Mouse (Mus musculus) MEL (cell line): ENCODE measurements at regions not wholly inside any gene's neighbourhood (a gene's known extent, or its start where the extent isn't known, plus 50 kb on each side); places are given as distances from the start of the nearest gene placed in this dataset.

ENCODE experiments used
- DNase-seq: peaks from one replicate; pipeline ENCODE4 v3.0.0; 2011; ENCODE audit warnings: low read depth, low spot score
- H3K27ac ChIP-seq: 2 replicates; pipeline ENCODE4 v1.5.1; 2012; ENCODE audit warnings: low read depth, mild to moderate bottlenecking, control low read depth, low read length, moderate library complexity; ENCODE audit not compliant: control insufficient read depth
- H3K27me3 ChIP-seq, 2 experiments: fragments of 150-350 bp in 1 of 2; sonication (generic) in 1 of 2; 2 replicates each; pipeline ENCODE4 v1.6.1; 2012; ENCODE audit warnings: low read length in 2 of 2, mild to moderate bottlenecking in 2 of 2, improper control_type of control experiment in 1 of 2, moderate library complexity in 1 of 2; ENCODE audit not compliant: insufficient read depth in 2 of 2, control insufficient read depth in 1 of 2
- H3K36me3 ChIP-seq, 2 experiments: 2 replicates each; pipeline ENCODE4 v1.6.1; 2012 to 2014; ENCODE audit warnings: low read length in 2 of 2, improper control_type of control experiment in 1 of 2, inconsistent platforms in 1 of 2, mild to moderate bottlenecking in 1 of 2; ENCODE audit not compliant: insufficient read depth in 2 of 2, control insufficient read depth in 1 of 2
- H3K4me1 ChIP-seq, 2 experiments: fragments of 150-350 bp in 1 of 2; sonication (generic) in 1 of 2; 2 replicates each; pipeline ENCODE4 v1.6.1; 2012; ENCODE audit warnings: low read length in 2 of 2, improper control_type of control experiment in 1 of 2, mild to moderate bottlenecking in 1 of 2; ENCODE audit not compliant: insufficient read depth in 2 of 2, control insufficient read depth in 1 of 2
- H3K4me3 ChIP-seq, 2 experiments: fragments of 150-350 bp in 1 of 2; sonication (generic) in 1 of 2; 2 replicates each; pipeline ENCODE4 v1.5.1; 2012; ENCODE audit warnings: low read depth in 2 of 2, low read length in 2 of 2, mild to moderate bottlenecking in 2 of 2, moderate library complexity in 2 of 2, control low read depth in 1 of 2, improper control_type of control experiment in 1 of 2; ENCODE audit not compliant: control insufficient read depth in 1 of 2, insufficient read depth in 1 of 2
- H3K79me2 ChIP-seq: 2 replicates; pipeline ENCODE4 v1.6.1; 2012; ENCODE audit warnings: mild to moderate bottlenecking, low read length, moderate library complexity; ENCODE audit not compliant: control insufficient read depth, poor library complexity, insufficient read depth
- H3K9ac ChIP-seq: 2 replicates; pipeline ENCODE4 v1.6.1; 2012; ENCODE audit warnings: low read depth, mild to moderate bottlenecking, control low read depth, low read length, moderate library complexity; ENCODE audit not compliant: control insufficient read depth, poor library complexity, severe bottlenecking
- H3K9me3 ChIP-seq: fragments of 150-350 bp; sonication (generic); replicated peaks from 2 replicates; pipeline ENCODE4 v1.6.1; 2012; ENCODE audit warnings: mild to moderate bottlenecking, low read length, improper control_type of control experiment, moderate library complexity; ENCODE audit not compliant: insufficient read depth
- BHLHE40 ChIP-seq: IDR thresholded peaks from 2 replicates; pipeline ENCODE4 v1.6.1; 2012; ENCODE audit warnings: low read depth, mild to moderate bottlenecking, inconsistent platforms, low read length, improper control_type of control experiment, borderline replicate concordance
- E2F4 ChIP-seq: IDR thresholded peaks from 2 replicates; pipeline ENCODE4 v1.6.1; 2011; ENCODE audit warnings: low read depth, low read length, improper control_type of control experiment, borderline replicate concordance
- ELF1 ChIP-seq: IDR thresholded peaks from 2 replicates; pipeline ENCODE4 v1.6.1; 2014; ENCODE audit warnings: low read depth, mild to moderate bottlenecking, inconsistent platforms, low read length, improper control_type of control experiment, moderate library complexity
- EP300 ChIP-seq, 2 experiments: IDR thresholded peaks; 2 replicates each; pipeline ENCODE4 v1.6.1; 2011; ENCODE audit warnings: improper control_type of control experiment in 2 of 2, low read length in 2 of 2, low read depth in 1 of 2, mild to moderate bottlenecking in 1 of 2
- ETS1 ChIP-seq: IDR thresholded peaks from 2 replicates; pipeline ENCODE4 v1.6.1; 2012; ENCODE audit warnings: low read depth, mild to moderate bottlenecking, inconsistent platforms, low read length, improper control_type of control experiment, moderate library complexity
- GATA1 ChIP-seq: IDR thresholded peaks from 2 replicates; pipeline ENCODE4 v1.6.1; 2011; ENCODE audit warnings: low read depth, low read length, improper control_type of control experiment
- HCFC1 ChIP-seq: IDR thresholded peaks from 2 replicates; pipeline ENCODE4 v1.6.1; 2012; ENCODE audit warnings: low read depth, mild to moderate bottlenecking, inconsistent platforms, low read length, improper control_type of control experiment, moderate library complexity
- JUND ChIP-seq: IDR thresholded peaks from 2 replicates; pipeline ENCODE4 v1.6.1; 2011; ENCODE audit warnings: low read depth, mild to moderate bottlenecking, improper control_type of control experiment, low read length
- MAFK ChIP-seq: IDR thresholded peaks from 2 replicates; pipeline ENCODE4 v1.6.1; 2011; ENCODE audit warnings: low read depth, mild to moderate bottlenecking, low read length, improper control_type of control experiment, borderline replicate concordance
- MAX ChIP-seq: IDR thresholded peaks from 2 replicates; pipeline ENCODE4 v1.6.1; 2011; ENCODE audit warnings: low read length, improper control_type of control experiment
- MAZ ChIP-seq: IDR thresholded peaks from 2 replicates; pipeline ENCODE4 v1.6.1; 2012; ENCODE audit warnings: low read depth, mild to moderate bottlenecking, inconsistent platforms, low read length, improper control_type of control experiment
- MEF2A ChIP-seq: IDR thresholded peaks from 2 replicates; pipeline ENCODE4 v1.6.1; 2014; ENCODE audit warnings: low read depth, mild to moderate bottlenecking, inconsistent platforms, low read length, improper control_type of control experiment; ENCODE audit not compliant: poor library complexity, insufficient replicate concordance, severe bottlenecking; ENCODE audit errors: extremely low read depth
- MXI1 ChIP-seq: IDR thresholded peaks from 2 replicates; pipeline ENCODE4 v1.6.1; 2011; ENCODE audit warnings: mild to moderate bottlenecking, low read depth, low read length, improper control_type of control experiment
- MYC ChIP-seq: IDR thresholded peaks from 2 replicates; pipeline ENCODE4 v1.6.1; 2011; ENCODE audit warnings: low read depth, mild to moderate bottlenecking, low read length, improper control_type of control experiment, moderate library complexity
- NRF1 ChIP-seq: IDR thresholded peaks from 2 replicates; pipeline ENCODE4 v1.6.1; 2014; ENCODE audit warnings: low read depth, mild to moderate bottlenecking, inconsistent platforms, low read length, improper control_type of control experiment, moderate library complexity; ENCODE audit not compliant: poor library complexity, insufficient read depth, severe bottlenecking
- POLR2A ChIP-seq, 2 experiments: IDR thresholded peaks; 2 replicates each; pipeline ENCODE4 v1.6.1; 2011 to 2012; ENCODE audit warnings: low read length in 2 of 2, mild to moderate bottlenecking in 2 of 2, control low read depth in 1 of 2, improper control_type of control experiment in 1 of 2, low read depth in 1 of 2, moderate library complexity in 1 of 2; ENCODE audit not compliant: control insufficient read depth in 1 of 2, insufficient read depth in 1 of 2, poor library complexity in 1 of 2
- POLR2AphosphoS5 ChIP-seq: IDR thresholded peaks from 2 replicates; pipeline ENCODE4 v1.6.1; 2012; ENCODE audit warnings: low read depth, borderline replicate concordance, mild to moderate bottlenecking, inconsistent platforms, low read length, moderate library complexity, mixed read lengths
- RAD21 ChIP-seq: IDR thresholded peaks from 2 replicates; pipeline ENCODE4 v1.6.1; 2011; ENCODE audit warnings: mild to moderate bottlenecking, low read depth, low read length, improper control_type of control experiment
- RCOR1 ChIP-seq: IDR thresholded peaks from 2 replicates; pipeline ENCODE4 v1.6.1; 2012; ENCODE audit warnings: low read depth, mild to moderate bottlenecking, inconsistent platforms, low read length, improper control_type of control experiment
- SIN3A ChIP-seq: IDR thresholded peaks from 2 replicates; pipeline ENCODE4 v1.6.1; 2012; ENCODE audit warnings: low read length, improper control_type of control experiment, inconsistent platforms
- SMC3 ChIP-seq: IDR thresholded peaks from 2 replicates; pipeline ENCODE4 v1.6.1; 2011; ENCODE audit warnings: low read depth, low read length, improper control_type of control experiment
- TBP ChIP-seq: IDR thresholded peaks from 2 replicates; pipeline ENCODE4 v1.8.0; 2011; ENCODE audit warnings: low read depth, low read length, improper control_type of control experiment
- USF2 ChIP-seq, 2 experiments: IDR thresholded peaks; 2 replicates each; pipeline ENCODE4 v1.6.1; 2011 to 2012; ENCODE audit warnings: improper control_type of control experiment in 2 of 2, low read length in 2 of 2, borderline replicate concordance in 1 of 2, inconsistent platforms in 1 of 2, low read depth in 1 of 2, mild to moderate bottlenecking in 1 of 2; ENCODE audit not compliant: insufficient read depth in 1 of 2
- ZC3H11A ChIP-seq: IDR thresholded peaks from 2 replicates; pipeline ENCODE4 v1.6.1; 2012; ENCODE audit warnings: low read depth, mild to moderate bottlenecking, inconsistent platforms, low read length, improper control_type of control experiment
- ZMIZ1 ChIP-seq: IDR thresholded peaks from 2 replicates; pipeline ENCODE4 v1.6.1; 2012; ENCODE audit warnings: low read depth, mild to moderate bottlenecking, inconsistent platforms, low read length, improper control_type of control experiment, moderate library complexity
- ZNF384 ChIP-seq: IDR thresholded peaks from 2 replicates; pipeline ENCODE4 v1.6.1; 2012; ENCODE audit warnings: low read depth, mild to moderate bottlenecking, inconsistent platforms, low read length, improper control_type of control experiment

GRCm38 (mm10) chr10:118720630-118721029 lies 149.4 kb downstream of the Dyrk2 start:
- Histone ChIP-seq H3K9ac (no peak overlapping the region), H3K27me3 (no peaks in the 10 kb centered on the region), H3K9me3 (no peaks in the 10 kb centered on the region), H3K79me2 (no peaks in the 10 kb centered on the region), H3K4me3 (no peak overlapping the region), H3K4me1 (no peaks in the 10 kb centered on the region), H3K36me3 (no peaks in the 10 kb centered on the region), H3K27ac (no peak overlapping the region)
- DNase-seq: no peak
- TF ChIP-seq RAD21: no peak
- TF ChIP-seq E2F4: no peak
- TF ChIP-seq MEF2A: no peak
- no peak for TF ChIP-seq HCFC1
- TF ChIP-seq TBP: no peak
- no peak for TF ChIP-seq SMC3
- TF ChIP-seq ELF1: no peak
- no peak for TF ChIP-seq ETS1
- no peak for TF ChIP-seq RCOR1
- no peak for TF ChIP-seq POLR2A (IDR thresholded peaks at IDR 0.05; ENCODE audit: control insufficient read depth in 1 of 2, insufficient read depth in 1 of 2, low read depth in 1 of 2, low read length in 2 of 2, poor library complexity in 1 of 2)
- no peak for TF ChIP-seq EP300 (IDR thresholded peaks at IDR 0.05; ENCODE audit: low read depth in 1 of 2, low read length in 2 of 2)
- no peak for TF ChIP-seq MYC
- TF ChIP-seq POLR2AphosphoS5: no peak
- no peak for TF ChIP-seq ZNF384

GRCm38 (mm10) chr10:118722132-118722551 lies 147.9 kb downstream of the Dyrk2 start:
- no peaks in the 10 kb centered on the region for H3K27me3 ChIP-seq
- TF ChIP-seq NRF1 (no peak), MAFK (no peak), RAD21 (no peak), JUND (no peak), ELF1 (no peak), MAX (no peak), E2F4 (no peak), GATA1 (no peak), EP300 (IDR thresholded peaks at IDR 0.05; ENCODE audit: low read depth in 1 of 2, low read length in 2 of 2) (no peak), MAZ (no peak), SIN3A (no peak), ETS1 (no peak), SMC3 (no peak), MXI1 (no peak), USF2 (IDR thresholded peaks at IDR 0.05; ENCODE audit: borderline replicate concordance in 1 of 2, insufficient read depth in 1 of 2, low read depth in 1 of 2, low read length in 2 of 2) (no peak), BHLHE40 (no peak), ZMIZ1 (no peak), ZNF384 (no peak), ZC3H11A (no peak)
- H3K9me3 ChIP-seq: no peaks in the 10 kb centered on the region
- no peak for DNase-seq
- H3K27ac ChIP-seq: no peak overlapping the region
- no peaks in the 10 kb centered on the region for H3K4me1 ChIP-seq
- H3K4me3 ChIP-seq: no peak overlapping the region
- H3K36me3 ChIP-seq: no peaks in the 10 kb centered on the region
- H3K79me2 ChIP-seq: no peaks in the 10 kb centered on the region
- no peak overlapping the region for H3K9ac ChIP-seq
